Mouse (Mus musculus): ENCODE measurements at regions not wholly inside any gene's neighbourhood (a gene's known extent, or its start where the extent isn't known, plus 50 kb on each side); places are given as distances from the start of the nearest gene placed in this dataset.

DNA sequence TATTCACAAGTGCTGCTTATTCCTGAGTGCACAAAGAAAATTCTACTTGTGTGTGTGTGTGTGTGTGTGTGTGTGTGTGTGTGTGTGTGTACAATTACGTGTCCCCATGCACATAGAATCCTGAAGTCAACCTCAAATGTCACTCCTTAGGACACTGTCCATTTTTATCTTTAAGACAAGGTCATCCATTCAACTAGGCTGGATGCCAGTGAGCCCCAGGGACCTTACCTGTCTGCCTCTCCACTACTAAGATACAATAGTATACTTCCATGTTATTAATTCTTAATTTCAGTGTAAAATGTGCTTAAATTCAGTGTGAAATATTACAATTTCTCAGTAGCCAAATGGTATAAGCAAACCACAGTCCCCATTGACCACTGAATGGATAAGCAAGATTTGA, 193.5 kb upstream of the Nabp1 start:
- no peak for TF ChIP-seq CTCF (IDR thresholded peaks at IDR 0.05; ENCODE audit: control insufficient read depth, insufficient read depth, low read length)
- TF ChIP-seq POLR2A (IDR thresholded peaks at IDR 0.05; ENCODE audit: borderline replicate concordance, control insufficient read depth, low read depth, low read length): no peak
